Comparison of ENCODE assay signal across 20 mouse cellular contexts in genomic region chr15:27817096-27817495, GRCm38 (mm10).
DNase-seq lines count a peak whose midpoint lies in the region; ATAC-seq and TF ChIP-seq lines count a peak whose summit lies in the region.
"Had no signal": no experiment of that assay in that cellular context is flagged by ENCODE, and none has a peak within 500 bp of the region (broad histone marks: within the 10 kb centered on the region; RNA-seq: fewer than 3 reads in every experiment).

No protein-coding gene starts in this region.

- 0 out of 2 replicates have a peak overlapping the region, but pooled peaks have one; percentile 36 for H3K27ac ChIP-seq in forebrain, postnatal 0 days (ENCODE audit: low read depth, low read length)
- no peak overlapping the region for H3K27ac ChIP-seq in forebrain, embryonic 16.5 days (ENCODE audit: low read length)
- H3K27ac ChIP-seq: embryonic facial prominence, embryonic 10.5 days; heart, embryonic 13.5 days; limb, embryonic 12.5 days; liver, embryonic 14.5 days; stomach, embryonic 15.5 days had no signal

- no peak overlapping the region for H3K9ac ChIP-seq in forebrain, postnatal 0 days
- no peak overlapping the region for H3K9ac ChIP-seq in forebrain, embryonic 16.5 days (replicated peaks; ENCODE audit: low read depth, low read length)
- H3K9ac ChIP-seq: heart, embryonic 13.5 days; limb, embryonic 12.5 days; liver, embryonic 14.5 days; stomach, embryonic 15.5 days had no signal

- H3K4me3 ChIP-seq in forebrain, postnatal 0 days (ENCODE audit: low read depth, low read length), result no peak overlapping the region
- H3K4me3 ChIP-seq in forebrain, embryonic 16.5 days (replicated peaks; ENCODE audit: low read length), result no peak overlapping the region
- H3K4me3 ChIP-seq: embryonic facial prominence, embryonic 10.5 days; erythroblast, embryonic 14.5 days; heart, embryonic 13.5 days; limb, embryonic 12.5 days; stomach, embryonic 15.5 days had no signal

- peaks cover 82% of the 10 kb centered on the region for H3K36me3 ChIP-seq in forebrain, postnatal 0 days (ENCODE audit: insufficient read depth)
- peaks cover 44% of the 10 kb centered on the region for H3K36me3 ChIP-seq in forebrain, embryonic 16.5 days (ENCODE audit: control insufficient read depth, insufficient read depth)

- no peaks in the 10 kb centered on the region for H3K4me1 ChIP-seq in forebrain, postnatal 0 days (ENCODE audit: insufficient read depth)
- H3K4me1 ChIP-seq in forebrain, embryonic 16.5 days (replicated peaks; ENCODE audit: control insufficient read depth, insufficient read depth, low read length), result no peaks in the 10 kb centered on the region
- H3K4me1 ChIP-seq: heart, embryonic 13.5 days; stomach, embryonic 15.5 days had no signal

- no peak for DNase-seq in forebrain, postnatal 0 days
- peak; percentile 58 to 75 for DNase-seq in layer of hippocampus, adult 18-20 months (ENCODE audit: low spot score in 2 of 2)
- no peak for DNase-seq in layer of hippocampus, adult 11-12 months (ENCODE audit: low spot score)
- DNase-seq in brain, adult 2 months (ENCODE audit: low read depth, low spot score), result peak; percentile 91
- DNase-seq in cerebellum, adult 9-11 months, result peak; percentile 83
- DNase-seq in testis, postnatal 10 days (ENCODE audit: low spot score), result no peak
- DNase-seq in gastrocnemius, postnatal 14 days, result no peak
- DNase-seq: adrenal gland, postnatal 36 days; lung, postnatal 10 days; retina, postnatal 1 day; thymus, postnatal 14 days had no signal

- H3K9me3 ChIP-seq in forebrain, postnatal 0 days (ENCODE audit: low read length), result no peaks in the 10 kb centered on the region
- no peaks in the 10 kb centered on the region for H3K9me3 ChIP-seq in forebrain, embryonic 16.5 days (ENCODE audit: control insufficient read depth, low read length)
- H3K9me3 ChIP-seq: embryonic facial prominence, embryonic 10.5 days; heart, embryonic 13.5 days; limb, embryonic 12.5 days; stomach, embryonic 15.5 days had no signal

- TF ChIP-seq CTCF in forebrain, postnatal 0 days (IDR thresholded peaks at IDR 0.05; ENCODE audit: low read depth), result no peak

- peak; percentile 45 for ATAC-seq in forebrain, postnatal 0 days
- ATAC-seq in forebrain, embryonic 16.5 days, result no peak
- ATAC-seq: activated CD4-positive, CD25-positive, alpha-beta regulatory T cell, adult 4 months; intestine, postnatal 0 days had no signal

- WGBS in forebrain, postnatal 0 days, result 72% methylated on average over 10 of the region's 10 CpGs
- WGBS in forebrain, embryonic 16.5 days, result 76% methylated on average over 10 of the region's 10 CpGs

- intact Hi-C loops in gastrocnemius, postnatal 14 days (cut with DNase I; ENCODE audit: low total_unique reads), result no loop called here

- no peak overlapping the region for H3K4me2 ChIP-seq in forebrain, postnatal 0 days (ENCODE audit: low read depth)
- H3K4me2 ChIP-seq in forebrain, embryonic 16.5 days (ENCODE audit: low read length), result no peak overlapping the region
- H3K4me2 ChIP-seq: heart, embryonic 13.5 days; limb, embryonic 12.5 days; stomach, embryonic 15.5 days had no signal

- no peaks in the 10 kb centered on the region for H3K27me3 ChIP-seq in forebrain, postnatal 0 days (ENCODE audit: insufficient read depth, low read length)
- H3K27me3 ChIP-seq in forebrain, embryonic 16.5 days (replicated peaks; ENCODE audit: control insufficient read depth, insufficient read depth, low read length), result no peaks in the 10 kb centered on the region
- H3K27me3 ChIP-seq: heart, embryonic 13.5 days; limb, embryonic 12.5 days; stomach, embryonic 15.5 days had no signal

Comparison
In these comparisons a context has a peak if more than half of its experiments do, and no peak if none do; other contexts are left out.
1. DNase-seq: peak in layer of hippocampus, adult 18-20 months (2 of 2), brain, adult 2 months (single experiment) and cerebellum, adult 9-11 months (single experiment); none in forebrain, postnatal 0 days (single experiment), layer of hippocampus, adult 11-12 months (single experiment), testis, postnatal 10 days (single experiment) and gastrocnemius, postnatal 14 days (single experiment).